Mouse (Mus musculus) layer of hippocampus, postnatal 10 days (tissue): Measurements from ENCODE around the gene Nop58. TPM values are rescaled to one million over a fixed set of nuclear protein-coding genes. Genes with fewer than 3 reads are reported as not detected.

Experiments
- total RNA-seq, 2 experiments: library from RNA; stranded (reverse); gene quantifications; 2 replicates each; pipeline ENCODE4 v1.2.3; 2021

Nop58 gene
- total RNA-seq, 2 experiments from 2014 or later = 82.6 to 91.4 TPM

Other genes with a start within 250 kb of the Nop58 start
- 1 to 10 TPM; 5.8 to 6.5 TPM for gene Fzd7, start 202.5 kb upstream of the Nop58 start, total RNA-seq
- gene Gm973, start 168.7 kb upstream of the Nop58 start, total RNA-seq = 1 to 10 TPM; 7.0 to 7.9 TPM
- 100 to 1,000 TPM; 103 to 105 TPM for gene Sumo1, start 14.1 kb upstream of the Nop58 start, total RNA-seq
- 100 to 1,000 TPM in 1 of 2 experiments, 10 to 100 TPM in 1; 99.0 to 103 TPM for gene Bmpr2, start 78.4 kb downstream of the Nop58 start, total RNA-seq
- gene Fam117b, start 228.0 kb downstream of the Nop58 start, total RNA-seq = 10 to 100 TPM; 52.3 to 59.0 TPM